Mouse (Mus musculus) limb, embryonic 10.5 days (tissue): ENCODE data around the gene Scimp. TPM values are rescaled to one million over a fixed set of nuclear protein-coding genes. Genes with fewer than 3 reads are reported as not detected.

Experiments used
- DNase-seq: peaks from one replicate; pipeline ENCODE4 v3.0.0-alpha.2; 2017; ENCODE audit warnings: low spot score
- H3K27ac ChIP-seq: fragments of 300-500 bp; sonication (generic); 2 replicates; pipeline ENCODE4 v1.5.1; 2016; ENCODE audit warnings: mild to moderate bottlenecking
- H3K27me3 ChIP-seq: fragments of 300-500 bp; sonication (generic); 2 replicates; pipeline ENCODE4 v1.6.1; 2016; ENCODE audit warnings: low read depth, mild to moderate bottlenecking; ENCODE audit not compliant: poor library complexity, severe bottlenecking
- H3K36me3 ChIP-seq: fragments of 300-500 bp; sonication (generic); 2 replicates; pipeline ENCODE4 v1.6.1; 2016; ENCODE audit warnings: mild to moderate bottlenecking, moderate library complexity
- H3K4me1 ChIP-seq: fragments of 300-500 bp; sonication (generic); 2 replicates; pipeline ENCODE4 v1.6.1; 2016
- H3K4me3 ChIP-seq: fragments of 300-500 bp; sonication (generic); 2 replicates; pipeline ENCODE4 v1.5.1; 2016; ENCODE audit warnings: mild to moderate bottlenecking, moderate library complexity
- H3K9me3 ChIP-seq: fragments of 300-500 bp; sonication (generic); replicated peaks from 2 replicates; pipeline ENCODE4 v1.6.1; 2016; ENCODE audit warnings: mild to moderate bottlenecking
- WGBS: fragments of 180-500 bp; shearing (Covaris S2); methylation state at CpG from one replicate; pipeline ENCODE4 v1.1.7; 2016; 5-methylcytosine and 5-hydroxymethylcytosine counted together
- polyA plus RNA-seq: library from polyadenylated mRNA; unstranded; fragments of >200 nt; fragmentation: Nextera tagmentation; extraction: Ambion mirVana; gene quantifications from 2 replicates; pipeline ENCODE4 v1.2.1, GENCODE M21; 2016

Scimp gene
- polyA plus RNA-seq, 1 experiment from 2014 or later = 0.18 TPM

DNA sequence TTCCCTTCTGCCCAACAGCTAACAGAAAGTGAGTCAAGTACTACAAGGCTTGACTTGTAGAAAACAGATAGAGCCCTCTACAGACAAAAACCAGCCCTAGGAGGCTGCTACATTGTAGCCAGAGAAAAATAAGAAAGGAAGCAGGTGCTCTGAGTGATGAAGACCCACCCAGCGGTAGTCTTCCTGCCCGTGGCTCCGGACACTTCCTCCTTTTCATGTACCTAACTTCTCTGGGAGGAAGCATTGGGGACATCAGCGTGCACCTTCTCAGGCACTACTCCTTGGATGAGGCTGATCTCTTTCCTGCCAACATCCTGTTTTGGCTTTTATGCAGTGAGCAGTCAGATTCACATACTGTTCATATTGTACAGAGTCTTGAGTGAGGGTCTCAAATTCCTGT lies 5.7 kb downstream of the Scimp start:
- no peak for DNase-seq
- 84% methylated on average over 4 of the region's 4 CpGs for WGBS
- Histone ChIP-seq H3K36me3 (no peaks in the 10 kb centered on the region), H3K4me3 (no peak overlapping the region), H3K27me3 (no peaks in the 10 kb centered on the region), H3K27ac (no peak overlapping the region), H3K9me3 (no peaks in the 10 kb centered on the region), H3K4me1 (peaks cover 4% of the 10 kb centered on the region; the same call in 1 of the 2 replicates)

- H3K36me3 ChIP-seq = no peaks in the 10 kb centered on the region
- no peak overlapping the region for H3K27ac ChIP-seq
- DNase-seq = no peak
- 74% methylated on average over 8 of the region's 8 CpGs for WGBS
- no peaks in the 10 kb centered on the region for H3K9me3 ChIP-seq
- peaks cover 4% of the 10 kb centered on the region; the same call in 1 of the 2 replicates for H3K4me1 ChIP-seq
- no peak overlapping the region for H3K4me3 ChIP-seq
- H3K27me3 ChIP-seq = no peaks in the 10 kb centered on the region
Measured at GRCm38 (mm10) chr11:70805641-70806175, 6.7 kb downstream of the Scimp start.

DNA sequence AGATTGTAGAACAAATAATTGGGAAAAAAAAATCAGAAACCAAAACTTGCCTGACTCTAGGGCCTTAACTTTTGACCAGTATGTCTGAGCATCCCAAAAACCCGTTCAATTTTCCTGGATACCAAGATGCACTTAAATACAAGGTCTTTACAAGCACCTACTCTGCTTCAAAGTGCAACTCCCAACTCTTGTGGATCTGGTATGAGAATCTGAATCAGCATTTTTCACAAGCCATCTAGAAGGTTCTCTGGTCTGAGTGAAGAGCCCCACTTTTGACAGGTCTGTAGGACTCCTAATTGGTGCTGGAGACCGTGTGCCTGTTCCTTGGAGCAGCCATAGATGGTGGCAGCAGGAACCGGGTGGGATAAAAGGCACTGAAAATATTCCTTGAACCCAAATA lies 8.0 kb downstream of the Scimp start:
- WGBS = 77% methylated on average over 3 of the region's 3 CpGs
- no peaks in the 10 kb centered on the region for H3K27me3 ChIP-seq
- no peak overlapping the region for H3K4me3 ChIP-seq
- H3K9me3 ChIP-seq = no peaks in the 10 kb centered on the region
- no peak for DNase-seq
- no peak overlapping the region for H3K27ac ChIP-seq
- H3K36me3 ChIP-seq = no peaks in the 10 kb centered on the region
- peaks cover 4% of the 10 kb centered on the region; the same call in 1 of the 2 replicates for H3K4me1 ChIP-seq

DNA sequence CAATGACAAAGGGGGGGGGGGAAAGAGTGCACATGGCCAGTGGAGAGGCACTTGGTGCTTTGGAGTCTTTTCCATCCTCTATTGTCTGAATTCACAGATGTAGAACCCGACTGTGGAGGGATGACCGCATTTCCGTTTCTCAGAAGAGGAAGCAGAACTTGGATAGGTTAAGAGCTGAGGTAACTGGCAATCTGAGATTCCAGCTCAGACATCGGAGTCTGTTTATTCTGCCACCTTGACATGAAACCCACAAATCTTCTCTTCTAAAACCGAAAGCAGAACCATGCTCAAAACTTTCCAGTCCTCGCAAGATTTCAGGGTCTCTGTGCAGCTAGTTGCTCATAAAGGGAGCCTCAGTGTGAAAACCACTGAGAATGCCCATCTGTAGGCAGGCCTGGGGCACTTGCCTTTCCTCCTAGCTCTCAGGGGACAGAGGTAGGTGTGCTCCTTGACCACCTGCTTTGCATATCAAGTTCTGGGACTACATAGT lies 8.6 kb downstream of the Scimp start:
- H3K36me3 ChIP-seq = no peaks in the 10 kb centered on the region
- no peak overlapping the region for H3K4me3 ChIP-seq
- no peak overlapping the region for H3K27ac ChIP-seq
- whole genome bisulfite sequencing = 81% methylated on average over 6 of the region's 6 CpGs
- H3K4me1 ChIP-seq = peaks cover 4% of the 10 kb centered on the region; the same call in 1 of the 2 replicates
- H3K9me3 ChIP-seq = no peaks in the 10 kb centered on the region
- no peaks in the 10 kb centered on the region for H3K27me3 ChIP-seq
- no peak for DNase-seq

DNA sequence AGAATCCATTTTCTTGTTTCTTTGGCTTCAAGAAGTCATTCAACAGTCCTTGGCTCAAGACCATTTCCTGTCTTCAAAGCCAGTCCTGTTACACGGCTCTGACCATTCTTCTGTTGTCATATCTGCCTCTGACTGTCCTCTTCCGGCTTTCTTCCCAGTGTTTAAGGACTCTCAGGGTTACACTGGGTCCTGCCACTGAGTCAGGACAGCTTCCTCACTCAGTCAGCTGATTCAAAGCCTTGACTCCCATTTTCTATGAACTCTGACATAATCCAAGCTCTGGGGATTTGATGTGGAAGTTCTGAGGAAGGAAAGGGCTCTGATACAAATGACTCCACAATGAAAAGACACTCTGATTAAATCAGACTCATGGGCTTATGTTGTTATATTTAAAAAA lies 9.5 kb downstream of the Scimp start:
- Histone ChIP-seq H3K36me3 (no peaks in the 10 kb centered on the region), H3K9me3 (no peaks in the 10 kb centered on the region), H3K4me1 (peaks cover 4% of the 10 kb centered on the region; the same call in 1 of the 2 replicates), H3K27me3 (no peaks in the 10 kb centered on the region), H3K27ac (no peak overlapping the region), H3K4me3 (no peak overlapping the region)
- WGBS = 82% methylated on average over 2 of the region's 2 CpGs
- no peak for DNase-seq

- DNase-seq = no peak
- WGBS = 90% methylated on average over 2 of the region's 2 CpGs
- Histone ChIP-seq H3K27ac (no peak overlapping the region), H3K9me3 (no peaks in the 10 kb centered on the region), H3K36me3 (no peaks in the 10 kb centered on the region), H3K4me3 (no peak overlapping the region), H3K27me3 (no peaks in the 10 kb centered on the region), H3K4me1 (peaks cover 4% of the 10 kb centered on the region; the same call in 1 of the 2 replicates)
Measured at GRCm38 (mm10) chr11:70802208-70802864, 10.1 kb downstream of the Scimp start.

DNA sequence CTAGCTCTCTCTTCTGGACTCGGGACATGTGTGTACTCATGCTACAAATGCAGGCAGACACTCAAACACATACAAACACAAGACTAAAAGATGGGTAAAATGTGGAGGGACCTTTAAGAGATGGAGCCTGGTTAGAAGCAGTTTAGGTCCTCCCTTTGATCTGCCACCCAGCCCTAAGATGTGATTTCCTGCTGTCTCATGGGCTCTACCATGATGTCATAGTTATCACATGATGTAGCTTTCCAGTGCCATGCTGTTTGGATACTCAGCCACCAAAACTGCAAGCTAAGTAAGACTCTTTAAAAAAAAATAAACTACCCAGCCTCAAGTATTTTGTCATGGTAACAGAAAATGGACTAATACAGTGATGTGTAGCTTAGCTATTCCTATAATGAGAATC lies 20.0 kb downstream of the Scimp start:
- H3K9me3 ChIP-seq = no peaks in the 10 kb centered on the region
- no peak overlapping the region for H3K27ac ChIP-seq
- WGBS = 97% methylated on average over 1 of the region's 1 CpGs
- no peaks in the 10 kb centered on the region for H3K36me3 ChIP-seq
- no peaks in the 10 kb centered on the region for H3K4me1 ChIP-seq
- no peak overlapping the region for H3K4me3 ChIP-seq
- DNase-seq = no peak
- H3K27me3 ChIP-seq = no peaks in the 10 kb centered on the region

DNA sequence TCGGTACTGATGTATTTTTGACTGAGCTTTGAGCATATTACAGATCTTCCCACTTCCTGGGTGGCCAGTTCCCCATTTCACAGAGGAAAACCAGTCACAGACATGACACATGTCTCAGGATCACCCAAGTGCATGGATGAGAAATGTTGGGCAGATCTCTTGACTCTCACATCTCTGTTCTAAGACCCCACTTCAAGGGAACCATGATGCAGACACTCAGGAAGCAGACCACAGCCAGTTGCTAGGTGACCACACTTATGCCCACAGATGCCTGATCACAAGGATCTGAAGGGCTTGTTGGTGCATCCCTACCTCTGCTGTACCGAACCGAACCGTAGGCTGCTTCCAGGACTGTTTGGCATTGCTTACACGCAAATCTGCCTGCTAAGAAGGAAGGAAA lies 20.7 kb downstream of the Scimp start:
- no peaks in the 10 kb centered on the region for H3K36me3 ChIP-seq
- no peak overlapping the region for H3K4me3 ChIP-seq
- no peaks in the 10 kb centered on the region for H3K27me3 ChIP-seq
- WGBS = 88% methylated on average over 5 of the region's 5 CpGs
- no peaks in the 10 kb centered on the region for H3K4me1 ChIP-seq
- H3K9me3 ChIP-seq = no peaks in the 10 kb centered on the region
- H3K27ac ChIP-seq = no peak overlapping the region
- DNase-seq = no peak

- Histone ChIP-seq H3K27me3 (no peaks in the 10 kb centered on the region), H3K36me3 (no peaks in the 10 kb centered on the region), H3K4me1 (no peaks in the 10 kb centered on the region), H3K9me3 (no peaks in the 10 kb centered on the region), H3K27ac (no peak overlapping the region), H3K4me3 (no peak overlapping the region)
- 74% methylated on average over 7 of the region's 7 CpGs for WGBS
- DNase-seq = no peak
Measured at GRCm38 (mm10) chr11:70790874-70791551, 21.4 kb downstream of the Scimp start.

DNA sequence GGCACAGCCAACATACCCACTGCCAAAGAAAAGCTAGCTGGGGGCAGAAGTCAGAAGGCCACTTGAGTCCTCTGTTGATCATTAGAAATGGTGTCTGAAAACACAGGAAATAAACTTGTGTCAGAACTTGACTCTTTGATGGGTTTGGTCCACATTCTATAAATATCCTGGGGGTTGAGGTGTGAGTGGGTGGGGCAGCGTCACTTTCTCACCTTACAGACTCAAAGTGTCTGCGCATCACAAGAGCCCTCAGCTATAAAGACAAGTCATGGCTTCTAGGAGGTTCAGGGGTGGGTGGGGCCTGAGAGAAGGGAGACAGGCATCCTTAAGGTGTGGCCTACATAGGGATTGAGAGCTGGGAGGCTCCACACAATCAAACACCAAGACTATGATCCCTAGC lies 22.0 kb downstream of the Scimp start:
- no peak overlapping the region for H3K4me3 ChIP-seq
- no peak overlapping the region for H3K27ac ChIP-seq
- 85% methylated on average over 2 of the region's 2 CpGs for whole genome bisulfite sequencing
- no peaks in the 10 kb centered on the region for H3K9me3 ChIP-seq
- no peak for DNase-seq
- no peaks in the 10 kb centered on the region for H3K4me1 ChIP-seq
- no peaks in the 10 kb centered on the region for H3K27me3 ChIP-seq
- H3K36me3 ChIP-seq = no peaks in the 10 kb centered on the region

GRCm38 (mm10) chr11:70788972-70789655 lies 23.3 kb downstream of the Scimp start:
- DNase-seq = no peak
- Histone ChIP-seq H3K27me3 (no peaks in the 10 kb centered on the region), H3K27ac (no peak overlapping the region), H3K4me1 (no peaks in the 10 kb centered on the region), H3K4me3 (no peak overlapping the region), H3K9me3 (no peaks in the 10 kb centered on the region), H3K36me3 (no peaks in the 10 kb centered on the region)
- 92% methylated on average over 10 of the region's 10 CpGs for WGBS

DNA sequence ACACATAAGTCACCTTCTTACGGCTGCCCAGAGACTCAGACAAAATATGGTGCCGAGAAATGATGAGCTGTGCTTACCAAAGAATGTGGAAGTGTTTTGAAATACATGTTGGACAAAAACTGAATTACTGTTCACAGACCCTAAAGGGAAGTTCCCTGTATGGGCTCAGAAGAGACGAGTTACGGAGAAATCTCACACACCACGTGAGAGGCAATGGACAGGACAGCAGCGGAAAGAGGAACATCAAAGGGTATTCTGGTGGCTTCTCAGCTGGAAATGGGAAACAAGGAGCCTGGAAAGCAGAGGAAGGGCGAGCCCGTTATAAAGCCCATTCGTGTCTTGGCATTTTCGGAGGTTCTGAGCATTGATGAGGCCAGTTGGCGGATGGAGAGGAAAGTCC lies 25.3 kb downstream of the Scimp start:
- 72% methylated on average over 11 of the region's 11 CpGs for WGBS
- H3K36me3 ChIP-seq = no peaks in the 10 kb centered on the region

DNA sequence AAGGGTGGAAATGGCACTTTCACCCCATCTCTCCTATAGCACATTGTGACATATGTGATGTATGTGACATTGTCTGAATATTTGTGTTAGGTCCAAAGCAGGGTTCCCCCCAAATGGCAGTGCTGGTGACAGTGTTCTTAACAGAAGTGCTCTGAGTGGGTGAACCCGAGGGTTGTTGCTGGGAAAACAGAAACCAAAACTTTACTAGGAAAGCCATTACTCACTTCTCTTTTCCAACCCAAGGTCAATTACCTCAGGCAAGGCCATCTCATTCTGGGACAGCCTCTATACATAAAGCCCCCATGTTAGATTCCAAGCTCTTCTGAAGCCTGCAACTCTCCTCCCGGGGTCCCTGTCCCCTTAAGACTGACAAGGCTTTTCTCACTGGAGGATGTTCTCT lies 26.5 kb downstream of the Scimp start:
- H3K27me3 ChIP-seq = no peaks in the 10 kb centered on the region
- no peaks in the 10 kb centered on the region for H3K4me1 ChIP-seq
- DNase-seq = no peak
- no peaks in the 10 kb centered on the region for H3K9me3 ChIP-seq
- H3K36me3 ChIP-seq = no peaks in the 10 kb centered on the region
- no peak overlapping the region for H3K4me3 ChIP-seq
- H3K27ac ChIP-seq = no peak overlapping the region
- 70% methylated on average over 2 of the region's 2 CpGs for WGBS

More for the DNA sequence above, 25.3 kb downstream of the Scimp start:
- H3K9me3 ChIP-seq = no peaks in the 10 kb centered on the region
- H3K27ac ChIP-seq = no peak overlapping the region
- DNase-seq = no peak
- no peaks in the 10 kb centered on the region for H3K4me1 ChIP-seq
- no peaks in the 10 kb centered on the region for H3K27me3 ChIP-seq
- no peak overlapping the region for H3K4me3 ChIP-seq
